Mouse (Mus musculus): Measurements from ENCODE around the gene Chrne.

Gene Chrne

GRCm38 (mm10) chr11:70652029-70652883 lies 33.2 kb upstream of the Chrne start:
- no peak for DNase-seq (ENCODE audit: extremely low spot score, low spot score)

- DNase-seq (ENCODE audit: extremely low spot score, low spot score), result no peak
Measured at GRCm38 (mm10) chr11:70651391-70651790, 32.4 kb upstream of the Chrne start.

GRCm38 (mm10) chr11:70650322-70651175 lies 31.5 kb upstream of the Chrne start:
- DNase-seq (ENCODE audit: extremely low spot score, low spot score), result no peak

- no peak for DNase-seq (ENCODE audit: extremely low spot score, low spot score)
Measured at GRCm38 (mm10) chr11:70649185-70649734, 30.2 kb upstream of the Chrne start.

GRCm38 (mm10) chr11:70648512-70648911 lies 29.5 kb upstream of the Chrne start:
- no peak for DNase-seq (ENCODE audit: extremely low spot score, low spot score)

- no peak for DNase-seq (ENCODE audit: extremely low spot score, low spot score)
Measured at GRCm38 (mm10) chr11:70647716-70648420, 28.9 kb upstream of the Chrne start.

- peak; percentile 95 for DNase-seq (ENCODE audit: extremely low spot score, low spot score)
Measured at GRCm38 (mm10) chr11:70646691-70647650, 28.0 kb upstream of the Chrne start, which contains the start of the genes Rnf167 and Slc25a11. Rnf167 (plus strand) TSS chr11:70647235. Slc25a11 (minus strand) TSS chr11:70647479.

GRCm38 (mm10) chr11:70646259-70646555 lies 27.2 kb upstream of the Chrne start:
- no peak for DNase-seq (ENCODE audit: extremely low spot score, low spot score)

- DNase-seq (ENCODE audit: extremely low spot score, low spot score), result no peak
Measured at GRCm38 (mm10) chr11:70645461-70646258, 26.6 kb upstream of the Chrne start.

- DNase-seq (ENCODE audit: extremely low spot score, low spot score), result no peak
Measured at GRCm38 (mm10) chr11:70644564-70645103, 25.6 kb upstream of the Chrne start.

GRCm38 (mm10) chr11:70643051-70643450 lies 24.0 kb upstream of the Chrne start:
- DNase-seq (ENCODE audit: extremely low spot score, low spot score), result no peak

GRCm38 (mm10) chr11:70641241-70641640 lies 22.2 kb upstream of the Chrne start:
- DNase-seq (ENCODE audit: extremely low spot score, low spot score), result no peak

GRCm38 (mm10) chr11:70639976-70640375 lies 21.0 kb upstream of the Chrne start:
- no peak for DNase-seq (ENCODE audit: extremely low spot score, low spot score)

- DNase-seq (ENCODE audit: extremely low spot score, low spot score), result no peak
Measured at GRCm38 (mm10) chr11:70638714-70639278, 19.8 kb upstream of the Chrne start, which contains the start of gene Gp1ba. Gp1ba (plus strand) TSS chr11:70639122.

- DNase-seq (ENCODE audit: extremely low spot score, low spot score), result no peak
Measured at GRCm38 (mm10) chr11:70638293-70638692, 19.3 kb upstream of the Chrne start.

GRCm38 (mm10) chr11:70637764-70638163 lies 18.7 kb upstream of the Chrne start:
- no peak for DNase-seq (ENCODE audit: extremely low spot score, low spot score)

- DNase-seq (ENCODE audit: extremely low spot score, low spot score), result no peak
Measured at GRCm38 (mm10) chr11:70635601-70636000, 16.6 kb upstream of the Chrne start.

- no peak for DNase-seq (ENCODE audit: extremely low spot score, low spot score)
Measured at GRCm38 (mm10) chr11:70630129-70630528, 11.1 kb upstream of the Chrne start.

- no peak for DNase-seq (ENCODE audit: extremely low spot score, low spot score)
Measured at GRCm38 (mm10) chr11:70629557-70629956, 10.5 kb upstream of the Chrne start.

Data from neural tube, embryonic 10.5 days (tissue).